Mouse (Mus musculus) forebrain, embryonic 12.5 days (tissue): ENCODE results near the gene Gm20721. TPM values are rescaled to one million over a fixed set of nuclear protein-coding genes. Genes with fewer than 3 reads are reported as not detected.

Experiments used
- ATAC-seq: fragments of 200-750 bp; cut with Nextera tagmentation; 2 replicates; pipeline ENCODE4 v1.8.0; 2017; ENCODE audit warnings: moderate TSS enrichment; ENCODE audit not compliant: low FRiP score
- H3K27ac ChIP-seq: fragments of 300-500 bp; sonication (generic); 2 replicates; pipeline ENCODE4 v1.5.1; 2016; ENCODE audit warnings: mild to moderate bottlenecking
- H3K27me3 ChIP-seq: fragments of 300-500 bp; sonication (generic); 2 replicates; pipeline ENCODE4 v1.6.1; 2016; ENCODE audit warnings: mild to moderate bottlenecking
- H3K36me3 ChIP-seq: fragments of 300-500 bp; sonication (generic); replicated peaks from 2 replicates; pipeline ENCODE4 v1.6.1; 2016; ENCODE audit warnings: mild to moderate bottlenecking
- H3K4me1 ChIP-seq: fragments of 300-500 bp; sonication (generic); 2 replicates; pipeline ENCODE4 v1.6.1; 2016
- H3K4me2 ChIP-seq: fragments of 300-500 bp; sonication (generic); 2 replicates; pipeline ENCODE4 v1.6.1; 2016; ENCODE audit warnings: mild to moderate bottlenecking, moderate library complexity
- H3K4me3 ChIP-seq: fragments of 300-500 bp; sonication (generic); replicated peaks from 2 replicates; pipeline ENCODE4 v1.5.1; 2016; ENCODE audit warnings: mild to moderate bottlenecking
- H3K9ac ChIP-seq: fragments of 300-500 bp; sonication (generic); 2 replicates; pipeline ENCODE4 v1.6.1; 2016; ENCODE audit warnings: mild to moderate bottlenecking
- H3K9me3 ChIP-seq: fragments of 300-500 bp; sonication (generic); 2 replicates; pipeline ENCODE4 v1.6.1; 2016
- WGBS: fragments of 180-500 bp; shearing (Covaris S2); methylation state at CpG from one replicate; pipeline ENCODE4 v1.1.7; 2016; 5-methylcytosine and 5-hydroxymethylcytosine counted together
- polyA plus RNA-seq: library from polyadenylated mRNA; unstranded; fragments of >200 nt; fragmentation: Nextera tagmentation; extraction: Ambion mirVana; gene quantifications from 2 replicates; pipeline ENCODE4 v1.2.1, GENCODE M21; 2016

The Gm20721 gene
- polyA plus RNA-seq, 1 experiment from 2014 or later = 7.5 TPM

DNA sequence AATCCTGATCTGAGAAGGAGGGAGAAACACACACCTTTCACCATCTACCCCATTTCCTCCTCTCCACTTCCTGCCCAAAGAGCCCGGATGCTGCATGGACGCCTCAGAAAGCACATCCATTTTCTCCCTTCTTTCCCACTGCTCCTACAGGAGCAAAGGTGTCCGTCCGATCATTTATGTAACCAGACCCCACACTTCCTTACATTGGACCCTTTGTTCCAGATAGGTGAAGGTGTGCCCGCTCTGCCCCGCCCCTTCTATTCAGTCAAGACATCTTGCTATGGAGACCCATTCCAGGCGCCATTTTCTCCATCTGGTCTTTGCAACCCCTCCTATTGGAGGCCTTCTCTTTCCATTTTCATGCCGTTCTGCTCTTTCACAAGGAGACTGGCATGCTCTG, 52.1 kb downstream of the Gm20721 start:
- Histone ChIP-seq H3K4me3 (peak overlapping the region; percentile 54), H3K4me2 (peak overlapping the region; percentile 56), H3K36me3 (peaks cover 1% of the 10 kb centered on the region), H3K9ac (peak overlapping the region; percentile 70), H3K27ac (peak overlapping the region; percentile 81), H3K4me1 (peaks cover 61% of the 10 kb centered on the region), H3K27me3 (peaks cover 35% of the 10 kb centered on the region), H3K9me3 (peaks cover 47% of the 10 kb centered on the region)
- WGBS = 44% methylated on average over 8 of the region's 8 CpGs
- ATAC-seq = no peak

GRCm38 (mm10) chr2:174291662-174292030, 54.9 kb downstream of the Gm20721 start:
- WGBS = 14% methylated on average over 2 of the region's 2 CpGs
- peaks cover 17% of the 10 kb centered on the region for H3K36me3 ChIP-seq
- H3K4me1 ChIP-seq = peaks cover 53% of the 10 kb centered on the region
- peak overlapping the region; percentile 62 for H3K4me2 ChIP-seq
- H3K9me3 ChIP-seq = peaks cover 26% of the 10 kb centered on the region
- no peak for ATAC-seq
- H3K9ac ChIP-seq = peak overlapping the region; percentile 31
- peaks cover 31% of the 10 kb centered on the region for H3K27me3 ChIP-seq
- 0 out of 2 replicates have a peak overlapping the region, but pooled peaks have one; percentile 50 for H3K27ac ChIP-seq
- H3K4me3 ChIP-seq = peak overlapping the region; percentile 32

GRCm38 (mm10) chr2:174291029-174291661, 55.4 kb downstream of the Gm20721 start:
- Histone ChIP-seq H3K36me3 (peaks cover 22% of the 10 kb centered on the region), H3K9me3 (peaks cover 26% of the 10 kb centered on the region), H3K27me3 (peaks cover 34% of the 10 kb centered on the region), H3K9ac (peak overlapping the region; percentile 31), H3K4me1 (peaks cover 48% of the 10 kb centered on the region), H3K4me2 (peak overlapping the region; percentile 62), H3K4me3 (peak overlapping the region; percentile 32), H3K27ac (0 out of 2 replicates have a peak overlapping the region, but pooled peaks have one; percentile 50)
- WGBS = 31% methylated on average over 8 of the region's 8 CpGs
- no peak for ATAC-seq

DNA sequence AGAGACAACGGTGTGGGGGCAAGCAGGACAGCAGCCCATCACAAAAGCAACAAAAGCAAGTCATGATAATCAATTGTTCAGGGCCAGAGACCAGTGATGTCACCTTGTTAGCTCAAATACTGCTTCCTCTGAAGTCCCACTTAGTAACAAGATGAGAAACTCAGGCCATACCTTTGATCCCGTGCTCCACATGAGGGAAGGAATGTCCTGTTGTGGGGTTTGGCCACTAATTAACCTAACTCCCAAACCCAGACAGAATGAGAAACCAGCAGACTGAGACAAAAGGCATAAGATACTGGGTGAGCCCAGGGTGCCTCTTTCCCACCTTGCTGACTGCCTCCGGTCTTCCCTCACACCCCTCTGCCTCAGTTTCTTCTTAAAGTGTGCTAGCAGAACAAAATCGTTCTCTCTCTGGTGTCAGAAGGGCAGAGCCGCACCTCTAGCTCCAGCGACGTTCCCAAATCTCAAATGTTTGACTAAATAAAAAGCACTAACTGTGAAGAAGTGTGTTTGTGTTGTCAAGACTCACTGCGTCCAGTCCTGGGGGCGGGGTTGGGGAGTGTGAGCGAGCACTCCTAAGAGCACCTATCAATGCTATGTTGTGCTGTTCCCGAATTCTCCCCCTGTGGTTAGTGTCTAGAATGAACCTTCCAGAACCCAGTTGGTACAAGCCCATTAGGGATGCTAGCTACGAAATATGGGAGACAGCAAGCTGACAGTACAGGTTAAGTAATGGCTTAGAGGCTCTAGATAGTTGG, 57.7 kb downstream of the Gm20721 start:
- Histone ChIP-seq H3K4me2 (no peak overlapping the region), H3K9me3 (peaks cover 34% of the 10 kb centered on the region), H3K4me3 (no peak overlapping the region), H3K36me3 (peaks cover 45% of the 10 kb centered on the region), H3K4me1 (peaks cover 49% of the 10 kb centered on the region), H3K27me3 (peaks cover 57% of the 10 kb centered on the region), H3K9ac (no peak overlapping the region), H3K27ac (no peak overlapping the region)
- no peak for ATAC-seq
- WGBS = 32% methylated on average over 12 of the region's 12 CpGs

DNA sequence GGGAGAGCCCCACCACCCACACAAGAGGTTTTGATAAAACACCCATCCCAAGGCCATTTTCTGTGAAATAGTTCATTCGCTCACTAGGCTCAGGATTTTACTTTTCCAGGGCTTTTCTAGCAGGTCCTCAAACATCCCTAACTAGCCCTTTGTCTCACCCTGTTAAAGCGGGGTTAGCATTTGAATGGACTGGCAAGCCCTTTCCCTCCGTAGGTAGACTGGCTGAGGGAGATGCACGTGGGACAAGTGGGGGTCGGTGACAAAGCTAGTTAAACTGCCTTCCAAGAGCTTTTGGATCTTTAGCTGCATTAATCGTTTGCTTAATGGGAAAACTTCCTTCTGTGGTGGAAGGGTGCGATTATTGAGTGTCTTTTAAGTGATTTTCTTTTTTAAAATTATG, 58.6 kb downstream of the Gm20721 start:
- no peak for ATAC-seq
- Histone ChIP-seq H3K4me2 (no peak overlapping the region), H3K4me3 (no peak overlapping the region), H3K4me1 (peaks cover 43% of the 10 kb centered on the region), H3K27me3 (peaks cover 67% of the 10 kb centered on the region), H3K9me3 (peaks cover 34% of the 10 kb centered on the region), H3K9ac (no peak overlapping the region), H3K36me3 (peaks cover 55% of the 10 kb centered on the region), H3K27ac (no peak overlapping the region)
- 27% methylated on average over 7 of the region's 7 CpGs for WGBS

DNA sequence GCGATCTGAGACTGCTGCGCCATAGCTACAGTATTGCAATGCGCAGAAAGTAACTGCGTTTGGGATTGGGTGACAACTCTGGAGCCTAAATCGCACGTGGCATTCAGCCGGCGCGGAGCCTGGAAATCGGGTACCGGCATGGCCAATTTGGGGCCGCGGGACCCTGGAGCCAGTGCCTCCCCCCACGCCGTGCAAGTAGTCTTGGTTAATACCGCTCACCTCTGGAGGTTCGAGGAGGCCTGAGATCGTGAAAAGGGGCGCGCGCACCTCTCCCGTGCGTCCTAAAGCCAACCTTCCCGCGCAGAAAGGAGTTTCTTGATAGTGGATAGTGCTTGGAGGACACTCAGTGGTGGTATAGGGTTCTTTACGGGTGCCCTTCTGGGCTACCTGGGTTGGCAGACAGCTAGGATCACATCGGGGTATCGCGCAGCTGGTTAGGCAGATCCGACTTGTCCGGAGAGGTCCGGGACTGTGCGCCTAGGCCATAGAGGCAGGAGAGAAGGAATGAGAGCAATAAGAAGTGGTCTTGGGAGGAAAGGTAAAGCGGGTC, 60.5 kb downstream of the Gm20721 start:
- no peak for ATAC-seq
- Histone ChIP-seq H3K9ac (no peak overlapping the region), H3K4me3 (peak overlapping the region; percentile 4; the same call in 1 of the 2 replicates), H3K27ac (no peak overlapping the region), H3K27me3 (peaks cover 74% of the 10 kb centered on the region), H3K4me2 (no peak overlapping the region), H3K9me3 (peaks cover 34% of the 10 kb centered on the region), H3K36me3 (peaks cover 70% of the 10 kb centered on the region), H3K4me1 (peaks cover 24% of the 10 kb centered on the region)
- WGBS = 47% methylated on average over 34 of the region's 34 CpGs

- peaks cover 75% of the 10 kb centered on the region for H3K27me3 ChIP-seq
- peaks cover 80% of the 10 kb centered on the region for H3K36me3 ChIP-seq
- 46% methylated on average over 58 of the region's 58 CpGs for WGBS
Measured at GRCm38 (mm10) chr2:174284807-174285457, 61.6 kb downstream of the Gm20721 start.

GRCm38 (mm10) chr2:174284011-174284410, 62.5 kb downstream of the Gm20721 start, which contains the start of gene Gnas:
Gene Gnas, plus strand, starts transcription at chr2:174284320.
- Histone ChIP-seq H3K4me3 (peak within 1 kb of the TSS; percentile 28), H3K27ac (no peak within 1 kb of the TSS), H3K27me3 (peaks cover 65% of the 10 kb centered on the region), H3K36me3 (peaks cover 76% of the 10 kb centered on the region), H3K9me3 (peaks cover 34% of the 10 kb centered on the region), H3K9ac (no peak within 1 kb of the TSS), H3K4me2 (peak within 1 kb of the TSS; percentile 46), H3K4me1 (peaks cover 6% of the 10 kb centered on the region; the same call in 1 of the 2 replicates)
- WGBS = 54% methylated on average over 19 of the region's 19 CpGs
- ATAC-seq = 0 out of 2 replicates have a peak, but pooled peaks have one; percentile 28

More at GRCm38 (mm10) chr2:174284807-174285457, 61.6 kb downstream of the Gm20721 start:
- no peak overlapping the region for H3K27ac ChIP-seq
- no peak overlapping the region for H3K9ac ChIP-seq
- H3K4me3 ChIP-seq = peak overlapping the region; percentile 28
- no peak for ATAC-seq
- H3K4me1 ChIP-seq = peaks cover 14% of the 10 kb centered on the region
- peak overlapping the region; percentile 46 for H3K4me2 ChIP-seq
- peaks cover 34% of the 10 kb centered on the region for H3K9me3 ChIP-seq

DNA sequence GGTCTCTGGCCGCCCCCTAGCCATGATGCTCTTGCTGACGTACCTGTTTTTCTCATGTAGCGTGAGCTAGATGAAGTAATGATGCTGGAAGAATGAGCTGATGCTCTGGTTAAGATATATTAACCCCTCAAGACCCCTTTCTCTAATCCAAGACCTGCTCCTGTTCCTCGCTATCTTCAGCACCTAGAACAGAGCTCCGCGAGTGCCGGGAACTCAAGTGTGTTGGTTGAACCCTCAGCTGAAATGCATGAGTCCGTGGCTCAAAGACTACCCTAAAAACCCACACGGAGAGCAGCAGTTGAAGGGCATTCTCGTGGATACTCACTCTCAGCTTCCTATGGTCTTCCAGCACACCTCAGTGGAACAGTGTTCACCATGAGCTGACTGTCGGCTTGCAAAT, 63.2 kb downstream of the Gm20721 start:
- H3K4me1 ChIP-seq = peaks cover 6% of the 10 kb centered on the region; the same call in 1 of the 2 replicates
- no peak overlapping the region for H3K27ac ChIP-seq
- ATAC-seq = no peak
- H3K9ac ChIP-seq = no peak overlapping the region
- peak overlapping the region; percentile 46 for H3K4me2 ChIP-seq
- H3K27me3 ChIP-seq = peaks cover 60% of the 10 kb centered on the region
- peaks cover 72% of the 10 kb centered on the region for H3K36me3 ChIP-seq
- H3K9me3 ChIP-seq = peaks cover 34% of the 10 kb centered on the region
- no peak overlapping the region; the same call in 1 of the 2 replicates for H3K4me3 ChIP-seq
- WGBS = 52% methylated on average over 11 of the region's 11 CpGs

Other genes starting within 250 kb of the Gm20721 start
- 26.4 and 26.7 TPM in 2 replicates for gene Npepl1, start 236.4 kb downstream of the Gm20721 start, polyA plus RNA-seq
- gene Gnas, start 62.4 kb downstream of the Gm20721 start, polyA plus RNA-seq = 1,283 and 1,309 TPM in 2 replicates
- 153 and 167 TPM in 2 replicates for gene Nelfcd, start 69.1 kb upstream of the Gm20721 start, polyA plus RNA-seq
- gene Ctsz, start 92.3 kb upstream of the Gm20721 start, polyA plus RNA-seq = 63.5 and 66.0 TPM in 2 replicates
- gene Tubb1, start 104.0 kb upstream of the Gm20721 start, polyA plus RNA-seq = 2.2 and 3.0 TPM in 2 replicates
- 735 and 766 TPM in 2 replicates for gene Atp5e, start 117.4 kb upstream of the Gm20721 start, polyA plus RNA-seq
- gene Prelid3b, start 126.4 kb upstream of the Gm20721 start, polyA plus RNA-seq = 114 TPM in 2 replicates